Mouse (Mus musculus) megakaryocyte, embryonic 14.5 days (primary cell): ENCODE results near the gene Fam196b.

ENCODE experiments used
- FLI1 ChIP-seq: IDR thresholded peaks from 2 replicates; pipeline ENCODE4 v1.6.1; 2012; ENCODE audit warnings: low read length, inconsistent platforms, mixed read lengths
- GATA1 ChIP-seq: IDR thresholded peaks from 3 replicates; pipeline ENCODE4 v1.6.1; 2012; ENCODE audit warnings: mixed read lengths, low read length, inconsistent platforms, borderline replicate concordance

DNA sequence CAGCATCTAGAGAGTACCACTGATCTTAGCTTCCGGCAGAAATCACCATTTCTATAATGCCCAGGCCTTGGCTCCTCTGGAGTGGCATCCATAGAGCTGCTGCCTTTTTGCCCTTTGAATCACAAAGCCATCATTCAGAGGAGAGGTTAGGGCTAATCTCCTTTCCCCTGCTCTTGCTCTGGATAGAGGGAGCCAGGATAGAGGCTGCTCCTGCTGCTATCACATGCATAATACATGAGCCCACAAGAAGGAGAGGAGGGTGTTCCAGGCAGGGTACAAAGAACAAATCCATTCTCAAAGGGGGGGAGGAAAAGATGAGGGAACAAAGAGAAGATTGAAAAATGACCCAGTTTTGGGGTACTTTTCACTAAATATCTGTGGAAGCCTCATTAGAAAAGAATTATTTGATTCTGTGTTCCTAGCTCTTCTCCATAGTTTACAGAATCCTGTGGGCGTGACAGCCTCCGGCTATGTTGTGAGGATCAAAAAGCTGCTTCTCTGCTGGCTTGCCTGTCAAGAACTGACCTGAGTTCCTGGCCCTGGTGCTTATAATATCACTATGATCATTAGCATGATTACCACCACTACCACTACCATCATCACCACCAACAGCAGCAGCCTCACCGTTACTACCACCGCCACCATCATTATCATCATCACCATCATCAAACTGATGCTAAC is 16.8 kb upstream of the Fam196b start:
- TF ChIP-seq GATA1 (no peak), FLI1 (no peak)
